Mouse (Mus musculus): ENCODE measurements at regions not wholly inside any gene's neighbourhood (a gene's known extent, or its start where the extent isn't known, plus 50 kb on each side); places are given as distances from the start of the nearest gene placed in this dataset.

DNA sequence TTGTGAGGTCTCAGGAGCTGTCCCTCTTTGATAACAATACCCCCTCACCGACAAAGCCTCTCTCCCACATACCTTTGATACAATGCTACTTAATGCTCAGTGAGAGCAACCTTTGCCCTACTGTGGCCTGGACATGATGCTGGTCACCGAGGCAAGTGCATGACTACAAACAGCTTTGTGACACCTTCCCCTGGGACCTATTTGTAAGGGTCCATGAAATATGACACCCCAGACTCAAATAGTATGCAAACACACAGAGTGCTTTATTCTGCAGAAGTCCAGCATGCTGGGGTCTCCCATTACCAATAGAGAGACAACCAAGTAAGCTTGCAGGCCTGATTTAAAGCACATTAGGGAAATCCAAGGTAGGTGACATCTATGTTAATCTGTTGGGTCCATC is 210.6 kb downstream of the Xxylt1 start:
- no peak for DNase-seq (ENCODE audit: low read depth, low spot score)

- no peak for DNase-seq (ENCODE audit: low read depth, low spot score)
Observed at GRCm38 (mm10) chr16:30872147-30872546, 209.1 kb downstream of the Xxylt1 start.

GRCm38 (mm10) chr16:30873493-30874211 is 207.6 kb downstream of the Xxylt1 start:
- no peak for DNase-seq (ENCODE audit: low read depth, low spot score)

DNA sequence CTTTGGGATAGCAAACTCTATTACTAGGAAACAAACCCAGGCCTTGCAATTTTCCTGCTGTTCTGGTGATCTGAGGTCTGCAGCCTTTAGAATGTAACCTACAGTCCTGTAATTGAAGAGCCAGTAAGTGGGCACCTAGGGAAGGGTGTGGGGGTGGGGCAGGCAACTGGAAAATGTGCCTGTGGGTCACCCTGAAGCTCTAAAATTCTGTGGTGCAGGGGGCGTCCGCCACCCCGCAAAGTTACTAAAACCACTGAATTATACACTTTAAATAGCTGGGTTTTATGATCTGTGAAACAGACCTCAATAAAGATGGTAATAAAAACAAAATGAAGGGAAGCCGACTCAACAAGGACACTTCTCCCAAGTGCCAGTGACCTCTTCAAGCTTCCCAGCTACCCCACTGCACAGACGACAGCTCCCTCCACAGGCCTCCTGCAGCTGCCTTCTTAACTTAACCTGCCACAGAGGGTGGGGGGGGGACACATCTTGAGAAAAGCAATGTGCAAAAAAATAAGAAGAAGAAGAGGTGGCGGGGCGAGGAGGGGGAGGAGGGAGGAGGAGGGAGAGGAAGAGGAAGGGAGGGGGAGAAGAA is 205.9 kb downstream of the Xxylt1 start:
- DNase-seq (ENCODE audit: low read depth, low spot score) = no peak

GRCm38 (mm10) chr16:30878821-30879220 is 202.4 kb downstream of the Xxylt1 start:
- no peak for DNase-seq (ENCODE audit: low read depth, low spot score)

- no peak for DNase-seq (ENCODE audit: low read depth, low spot score)
Observed at GRCm38 (mm10) chr16:30879878-30880277, 201.4 kb downstream of the Xxylt1 start.

DNA sequence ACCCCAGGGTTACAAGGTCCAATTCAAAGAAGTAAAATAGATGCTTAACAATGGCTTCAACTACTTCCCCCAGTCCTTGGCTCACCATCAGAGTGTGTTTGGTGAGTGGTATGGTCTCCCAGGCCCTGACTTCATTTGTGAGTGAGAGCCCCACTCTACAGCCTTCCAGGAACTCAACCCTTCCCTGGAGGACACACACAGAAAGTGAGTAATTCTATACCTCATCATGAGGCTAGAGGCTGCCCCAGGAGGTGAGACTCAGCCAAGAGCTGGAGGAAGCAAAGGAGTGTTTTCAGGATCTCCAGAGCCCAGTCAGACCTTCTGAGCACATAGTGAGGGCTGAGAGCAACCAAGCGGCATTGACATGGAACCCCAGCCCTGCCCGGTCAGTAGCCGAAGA is 200.6 kb downstream of the Xxylt1 start:
- no peak for DNase-seq (ENCODE audit: low read depth, low spot score)

GRCm38 (mm10) chr16:30881186-30881585 is 200.0 kb downstream of the Xxylt1 start:
- DNase-seq (ENCODE audit: low read depth, low spot score) = no peak

- DNase-seq (ENCODE audit: low read depth, low spot score) = no peak
Observed at GRCm38 (mm10) chr16:30883490-30884188, 197.6 kb downstream of the Xxylt1 start.

DNA sequence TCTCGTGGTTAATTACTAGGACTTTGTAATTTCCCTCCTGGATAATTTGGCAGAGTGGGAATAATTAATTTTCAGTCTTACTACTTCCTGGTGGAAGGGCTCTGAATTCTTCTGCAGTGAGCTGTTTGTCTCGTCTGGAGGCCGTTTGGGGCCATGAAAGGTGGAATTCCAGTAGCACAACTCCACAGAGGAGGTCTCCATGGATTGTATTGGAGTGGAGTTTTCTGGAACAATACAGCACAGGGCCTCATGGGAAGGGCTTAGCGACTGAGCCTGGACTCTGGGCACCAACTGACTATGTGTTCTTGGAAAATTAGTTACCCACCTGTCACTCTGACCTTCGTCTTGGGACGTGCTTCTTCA is 197.1 kb downstream of the Xxylt1 start:
- DNase-seq (ENCODE audit: low read depth, low spot score) = no peak

DNA sequence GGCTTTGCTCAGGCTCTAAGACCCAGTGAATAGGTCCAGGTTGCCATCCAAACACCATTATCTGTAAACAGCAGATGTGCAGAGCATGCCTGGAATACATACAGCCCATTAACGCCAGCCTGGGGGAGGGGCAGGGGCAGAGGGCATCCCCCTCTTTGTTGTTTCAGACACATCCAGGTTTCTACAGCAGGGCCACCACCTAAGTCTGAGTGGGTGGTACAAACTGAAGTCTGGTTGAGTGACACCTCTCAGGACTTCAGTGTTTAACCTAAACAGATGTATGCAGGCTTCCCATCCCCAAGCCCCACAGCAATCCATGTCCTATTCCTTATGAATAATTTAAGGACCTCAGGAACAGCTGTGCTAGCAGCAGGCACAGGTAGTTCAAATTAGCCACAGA is 194.2 kb downstream of the Xxylt1 start:
- DNase-seq (ENCODE audit: low read depth, low spot score) = no peak

DNA sequence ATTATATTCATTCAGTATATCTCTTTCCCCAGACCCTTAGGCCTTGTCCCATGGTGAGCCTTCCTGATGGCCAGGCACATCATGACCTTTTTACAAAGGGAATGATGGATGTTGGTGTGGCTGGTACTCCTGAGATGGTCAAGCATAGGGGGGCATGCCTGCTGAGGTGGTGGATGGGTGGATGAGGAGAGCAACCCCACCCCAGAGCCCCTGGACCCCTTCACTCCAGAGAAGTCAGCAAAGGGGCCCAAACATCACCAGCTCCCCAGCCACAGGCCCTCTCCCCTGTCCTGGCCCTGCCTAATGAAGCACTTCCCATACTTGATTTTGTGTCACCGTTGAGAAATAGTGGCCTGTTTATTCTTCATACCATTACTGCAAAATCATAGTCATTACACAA is 193.7 kb downstream of the Xxylt1 start:
- DNase-seq (ENCODE audit: low read depth, low spot score) = no peak

DNA sequence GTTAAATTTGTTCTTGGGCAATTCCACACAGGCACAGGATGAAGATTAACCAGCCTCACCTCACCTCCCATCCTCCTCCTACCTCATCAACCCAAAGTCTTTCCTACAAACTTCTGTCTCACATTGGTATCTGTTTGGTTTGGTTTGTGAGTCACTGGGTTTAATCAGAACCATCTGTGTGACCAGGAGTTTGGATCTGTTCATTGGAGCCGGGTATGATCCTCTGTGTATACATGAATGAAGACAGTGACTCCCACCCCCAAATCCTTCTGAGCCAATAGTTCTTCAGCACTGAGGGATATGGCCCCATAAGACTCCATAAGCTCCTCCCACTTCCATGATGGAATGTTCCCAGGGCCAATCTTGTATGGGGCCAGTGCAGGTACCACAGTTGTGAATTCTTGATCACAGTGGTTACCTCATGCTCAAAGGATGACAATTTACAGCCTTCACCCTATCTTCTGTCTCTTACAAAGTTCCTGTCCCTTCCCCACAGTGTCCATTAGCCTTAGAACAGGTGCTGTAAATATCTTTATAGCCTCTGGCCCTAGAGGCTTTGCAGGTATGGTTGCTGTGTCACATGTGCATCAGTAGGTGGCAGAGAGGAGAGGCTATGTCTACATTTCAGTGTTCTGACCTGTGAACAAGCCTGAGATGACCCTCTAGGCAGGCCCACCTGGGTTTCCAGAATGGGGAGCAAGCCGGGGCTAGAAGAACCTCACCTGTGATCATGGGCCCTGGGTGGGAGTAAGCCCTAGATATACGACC is 192.5 kb downstream of the Xxylt1 start:
- DNase-seq (ENCODE audit: low read depth, low spot score) = no peak

DNA sequence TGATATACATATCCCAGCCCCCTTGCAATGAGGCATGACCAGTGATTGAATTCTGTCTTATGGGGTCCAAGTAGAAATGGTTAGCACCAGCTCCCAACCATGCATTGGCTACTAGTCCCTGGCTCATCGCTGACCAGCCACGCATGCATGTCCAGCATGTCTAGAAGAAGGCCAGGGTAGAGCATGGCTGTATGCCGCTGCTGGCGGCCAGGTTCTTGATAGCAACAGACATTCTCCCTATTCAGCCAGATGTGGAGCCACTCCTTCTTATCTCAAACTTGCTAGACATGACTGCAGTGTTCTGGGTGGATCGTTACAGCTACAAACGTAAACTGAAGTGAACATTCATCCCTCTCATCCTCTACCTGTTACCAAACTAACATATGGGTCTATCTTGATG is 188.6 kb downstream of the Xxylt1 start:
- no peak for DNase-seq (ENCODE audit: low read depth, low spot score)

- no peak for DNase-seq (ENCODE audit: low read depth, low spot score)
Observed at GRCm38 (mm10) chr16:30894086-30894485, 187.1 kb downstream of the Xxylt1 start.

DNA sequence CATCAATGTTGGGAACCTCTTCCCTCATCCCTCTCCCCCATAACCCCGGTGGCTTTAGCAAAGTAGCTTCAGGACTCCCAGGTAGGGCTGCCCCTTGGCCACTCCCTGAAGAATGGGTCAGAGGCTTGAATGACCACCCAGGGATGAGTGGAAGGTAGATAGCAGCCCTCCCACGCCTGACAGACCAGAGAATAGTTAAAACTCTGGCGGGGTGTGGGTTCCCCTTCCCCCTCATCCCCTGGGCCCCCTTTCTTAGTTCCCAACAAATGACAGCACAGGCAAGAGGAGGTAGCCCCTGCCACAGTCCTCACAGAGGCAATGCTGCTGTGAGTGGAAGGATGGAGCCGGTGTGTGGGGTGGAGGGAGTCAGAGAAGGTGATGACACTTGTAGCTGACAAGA is 186.2 kb downstream of the Xxylt1 start:
- no peak for DNase-seq (ENCODE audit: low read depth, low spot score)

DNA sequence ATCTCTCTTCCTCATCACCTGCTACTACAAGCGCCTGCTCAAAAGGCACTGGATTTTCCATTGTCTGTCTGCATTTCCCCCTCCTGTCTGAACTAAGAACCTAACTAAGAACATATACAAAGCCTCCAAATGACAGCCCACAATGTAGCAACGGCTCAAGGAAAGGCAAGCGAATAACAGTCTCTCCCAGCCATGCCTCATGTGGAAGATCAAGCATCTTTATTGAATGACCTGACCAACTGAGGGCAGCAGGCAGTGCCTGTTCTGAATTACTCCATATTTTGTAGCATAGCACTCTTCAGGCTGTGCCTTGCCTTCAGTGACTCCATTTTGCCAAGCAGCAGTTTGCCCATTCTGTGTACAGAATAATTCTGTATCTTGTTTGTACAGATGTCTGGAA is 183.9 kb downstream of the Xxylt1 start:
- DNase-seq (ENCODE audit: low read depth, low spot score) = no peak

GRCm38 (mm10) chr16:30900121-30900520 is 181.1 kb downstream of the Xxylt1 start:
- DNase-seq (ENCODE audit: low read depth, low spot score) = no peak

DNA sequence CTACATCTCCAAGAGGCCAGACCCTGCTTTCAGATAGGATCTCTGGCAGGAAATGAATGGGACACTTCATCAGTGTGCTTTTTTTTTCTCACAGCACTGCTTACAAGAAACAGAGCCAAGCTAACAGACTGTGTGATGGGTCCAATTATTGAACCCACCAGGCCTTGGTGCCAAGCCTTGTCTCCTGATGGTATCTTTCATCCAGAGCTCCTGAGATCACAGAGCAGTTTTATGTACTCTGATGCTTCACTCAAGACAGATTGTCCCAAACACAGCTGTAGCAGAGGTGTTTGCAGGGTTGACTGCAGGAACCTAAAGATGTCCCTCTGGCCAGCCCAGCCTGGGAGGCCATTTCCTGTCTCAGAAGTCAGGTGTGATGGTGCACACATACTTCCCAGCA is 179.9 kb downstream of the Xxylt1 start:
- no peak for DNase-seq (ENCODE audit: low read depth, low spot score)
